Mouse (Mus musculus) heart, adult 2 months (tissue): ENCODE measurements at regions not wholly inside any gene's neighbourhood (a gene's known extent, or its start where the extent isn't known, plus 50 kb on each side); places are given as distances from the start of the nearest gene placed in this dataset.

Experiments used
- CTCF ChIP-seq: fragments of 200-600 bp; IDR thresholded peaks from 2 replicates; pipeline ENCODE4 v1.8.1; 2022; ENCODE audit warnings: antibody characterized with exemption, mild to moderate bottlenecking, moderate library complexity
- POLR2A ChIP-seq: fragments of 200-500 bp; IDR thresholded peaks from 2 replicates; pipeline ENCODE4 v1.6.1; 2011; ENCODE audit warnings: mild to moderate bottlenecking, low read depth, low read length, control low read depth; ENCODE audit not compliant: insufficient read depth

DNA sequence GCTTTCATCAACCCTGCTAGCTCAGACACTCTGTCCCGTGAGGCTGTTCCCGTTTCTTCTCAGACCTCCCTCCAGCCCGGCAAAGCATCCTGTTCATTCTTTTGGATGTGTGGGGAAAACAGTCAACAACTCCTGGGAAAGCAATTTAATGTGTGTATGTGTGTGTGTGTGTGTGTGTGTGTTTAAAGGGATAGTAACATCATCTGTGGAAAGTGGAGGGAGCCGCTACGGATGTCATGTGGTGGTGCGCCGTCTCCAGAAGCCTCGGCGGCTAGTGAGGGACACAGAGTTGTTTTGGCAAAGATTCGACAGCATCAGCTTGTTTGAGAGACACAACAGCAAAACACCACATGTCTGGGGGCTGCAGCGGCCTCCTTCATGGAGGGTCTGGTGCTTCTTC, 200.2 kb downstream of the Gadd45g start:
- TF ChIP-seq POLR2A = 0 out of 2 replicates have a peak, but pooled peaks have one; percentile 14
- TF ChIP-seq CTCF = no peak
